Mouse (Mus musculus) hindbrain, embryonic 14.5 days (tissue): ENCODE results near the gene Dock3. TPM values are rescaled to one million over a fixed set of nuclear protein-coding genes. Genes with fewer than 3 reads are reported as not detected.

Source experiments
- ATAC-seq: fragments of 200-750 bp; cut with Nextera tagmentation; 2 replicates; pipeline ENCODE4 v1.8.0; 2017; ENCODE audit warnings: moderate number of reproducible peaks, mild to moderate bottlenecking, moderate TSS enrichment, moderate library complexity; ENCODE audit not compliant: low FRiP score
- DNase-seq: peaks from one replicate; pipeline ENCODE4 v3.0.0-alpha.2; 2015; ENCODE audit warnings: low spot score
- H3K27ac ChIP-seq: fragments of 300-500 bp; sonication (generic); 2 replicates; pipeline ENCODE4 v1.5.1; 2014; ENCODE audit warnings: mild to moderate bottlenecking, moderate library complexity
- H3K27me3 ChIP-seq: fragments of 300-500 bp; sonication (generic); 2 replicates; pipeline ENCODE4 v1.6.1; 2014; ENCODE audit warnings: mild to moderate bottlenecking, low read length, mixed read lengths; ENCODE audit not compliant: control insufficient read depth, insufficient read depth
- H3K36me3 ChIP-seq: fragments of 300-500 bp; sonication (generic); replicated peaks from 2 replicates; pipeline ENCODE4 v1.6.1; 2014; ENCODE audit not compliant: control insufficient read depth, insufficient read depth
- H3K4me1 ChIP-seq: fragments of 300-500 bp; sonication (generic); replicated peaks from 2 replicates; pipeline ENCODE4 v1.6.1; 2014; ENCODE audit warnings: antibody characterized with exemption, low read length, mixed read lengths; ENCODE audit not compliant: control insufficient read depth, insufficient read depth
- H3K4me2 ChIP-seq: fragments of 300-500 bp; sonication (generic); replicated peaks from 2 replicates; pipeline ENCODE4 v1.6.1; 2014; ENCODE audit warnings: mild to moderate bottlenecking, moderate library complexity
- H3K4me3 ChIP-seq: fragments of 300-500 bp; sonication (generic); replicated peaks from 2 replicates; pipeline ENCODE4 v1.5.1; 2014; ENCODE audit warnings: mild to moderate bottlenecking, low read length
- H3K9ac ChIP-seq: fragments of 300-500 bp; sonication (generic); 2 replicates; pipeline ENCODE4 v1.6.1; 2014
- H3K9me3 ChIP-seq: fragments of 300-500 bp; sonication (generic); 2 replicates; pipeline ENCODE4 v1.6.1; 2016; ENCODE audit warnings: low read length; ENCODE audit not compliant: control insufficient read depth
- WGBS: fragments of 180-500 bp; shearing (Covaris S2); extraction: QIAGEN DNeasy Blood & Tissue Kit; methylation state at CpG from one replicate; pipeline ENCODE4 v1.1.7; 2014; 5-methylcytosine and 5-hydroxymethylcytosine counted together
- polyA plus RNA-seq: library from polyadenylated mRNA; unstranded; fragments of >200 nt; fragmentation: Nextera tagmentation; extraction: Ambion mirVana; gene quantifications from 2 replicates; pipeline ENCODE4 v1.2.1, GENCODE M21; 2014

The Dock3 gene
- polyA plus RNA-seq, 1 experiment from 2014 or later, result 25.7 TPM

DNA sequence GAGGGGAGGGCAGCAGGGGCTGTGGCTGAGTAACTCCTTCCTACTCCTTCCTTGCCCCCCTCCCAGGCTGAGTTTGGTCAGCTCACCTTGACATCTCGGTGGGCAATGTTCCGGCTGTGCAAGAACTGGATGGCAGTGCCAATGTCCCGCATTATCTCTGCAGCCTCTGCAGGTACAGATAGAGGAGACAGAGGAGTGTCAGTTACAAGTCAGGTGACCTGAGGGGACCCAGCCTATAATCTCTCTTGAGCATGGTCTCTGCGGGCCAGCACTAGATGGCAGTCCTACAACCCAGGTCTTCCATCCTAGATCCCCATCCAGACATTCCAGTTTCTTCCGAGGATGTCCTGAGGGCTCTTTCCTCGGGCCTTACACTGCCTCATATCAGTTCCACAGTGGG is 30.1 kb upstream of the Dock3 start:
- Histone ChIP-seq H3K36me3 (no peaks in the 10 kb centered on the region), H3K9ac (no peak overlapping the region), H3K4me2 (no peak overlapping the region), H3K9me3 (no peaks in the 10 kb centered on the region), H3K4me1 (no peaks in the 10 kb centered on the region), H3K4me3 (no peak overlapping the region), H3K27me3 (no peaks in the 10 kb centered on the region), H3K27ac (no peak overlapping the region)
- ATAC-seq (no peak), DNase-seq (no peak)
- whole genome bisulfite sequencing, result 86% methylated on average over 6 of the region's 6 CpGs

DNA sequence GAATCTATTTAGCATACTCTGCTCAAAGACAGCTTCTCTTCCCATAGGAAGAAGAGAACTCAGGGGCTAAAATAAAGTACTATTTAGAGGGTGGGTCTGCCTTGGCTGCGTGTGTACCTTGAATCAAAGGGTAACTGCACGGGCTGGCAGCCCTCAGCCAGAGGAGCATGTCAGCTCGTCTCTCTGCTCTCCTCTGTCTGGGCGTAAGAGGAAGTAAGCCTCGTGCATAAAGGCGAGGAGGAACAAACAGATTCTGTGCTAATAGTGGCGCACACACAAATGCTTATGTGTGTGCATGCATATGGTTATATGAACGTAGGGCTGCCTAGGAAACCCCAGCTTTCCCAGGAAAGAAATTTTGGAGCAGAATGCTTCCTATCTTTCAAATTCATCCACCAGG is 29.1 kb upstream of the Dock3 start:
- Histone ChIP-seq H3K36me3 (no peaks in the 10 kb centered on the region), H3K4me3 (no peak overlapping the region), H3K4me1 (0 out of 2 replicates have a peak, but pooled peaks cover 3% of the 10 kb centered on the region), H3K9me3 (no peaks in the 10 kb centered on the region), H3K27ac (no peak overlapping the region), H3K27me3 (no peaks in the 10 kb centered on the region), H3K9ac (no peak overlapping the region), H3K4me2 (no peak overlapping the region)
- ATAC-seq (no peak), DNase-seq (no peak)
- 71% methylated on average over 8 of the region's 8 CpGs for WGBS

DNA sequence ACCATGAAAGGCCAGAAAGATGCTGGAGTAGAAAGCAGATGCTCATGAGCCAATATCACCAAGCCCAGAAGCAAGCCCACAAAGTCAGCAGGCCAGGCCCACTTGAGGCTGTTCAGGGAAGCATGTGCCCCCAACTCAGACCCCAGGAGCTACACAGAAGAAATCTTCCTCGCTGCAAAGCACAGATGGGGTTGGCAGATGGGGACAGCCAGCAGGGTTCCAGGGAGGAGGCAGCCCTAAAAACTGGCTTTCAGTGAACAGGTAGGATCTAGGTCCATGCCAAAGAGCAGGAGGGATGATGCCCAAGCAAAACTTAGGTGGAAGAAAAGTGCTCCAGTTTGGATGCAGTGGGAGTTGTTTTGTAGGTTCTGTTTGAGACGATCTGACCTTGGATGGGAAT is 28.7 kb upstream of the Dock3 start:
- no peak for DNase-seq
- 49% methylated on average over 2 of the region's 2 CpGs for WGBS
- peaks cover 6% of the 10 kb centered on the region for H3K4me1 ChIP-seq

DNA sequence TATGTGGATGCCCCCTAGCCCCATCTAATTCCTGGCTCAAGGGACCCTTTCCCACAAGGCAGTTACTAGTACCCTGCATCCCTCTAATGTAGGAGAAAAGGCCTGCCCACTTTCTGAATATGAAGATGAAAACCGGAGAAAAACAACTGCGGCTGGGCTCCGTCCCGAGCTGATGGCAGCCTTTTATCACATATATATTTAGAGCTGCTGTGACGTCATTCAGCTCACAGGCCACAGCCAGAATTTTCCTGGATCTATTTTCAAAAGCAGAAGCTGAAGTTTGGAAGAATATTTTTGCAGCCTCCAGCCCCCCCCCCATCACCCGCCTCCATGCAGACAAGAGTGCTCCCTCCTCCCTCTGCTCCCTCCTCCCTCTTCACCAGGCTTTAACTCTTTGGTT is 27.9 kb upstream of the Dock3 start:
- Histone ChIP-seq H3K4me3 (no peak overlapping the region), H3K36me3 (no peaks in the 10 kb centered on the region), H3K9me3 (no peaks in the 10 kb centered on the region), H3K27ac (no peak overlapping the region), H3K4me1 (peaks cover 15% of the 10 kb centered on the region), H3K9ac (no peak overlapping the region), H3K27me3 (no peaks in the 10 kb centered on the region), H3K4me2 (no peak overlapping the region)
- ATAC-seq (no peak), DNase-seq (no peak)
- 81% methylated on average over 6 of the region's 6 CpGs for WGBS

More for the DNA sequence above, 28.7 kb upstream of the Dock3 start:
- no peak overlapping the region for H3K4me3 ChIP-seq
- H3K9me3 ChIP-seq, result no peaks in the 10 kb centered on the region
- no peak overlapping the region for H3K9ac ChIP-seq
- no peak overlapping the region for H3K4me2 ChIP-seq
- no peak overlapping the region for H3K27ac ChIP-seq
- H3K27me3 ChIP-seq, result no peaks in the 10 kb centered on the region
- no peaks in the 10 kb centered on the region for H3K36me3 ChIP-seq
- ATAC-seq, result no peak

DNA sequence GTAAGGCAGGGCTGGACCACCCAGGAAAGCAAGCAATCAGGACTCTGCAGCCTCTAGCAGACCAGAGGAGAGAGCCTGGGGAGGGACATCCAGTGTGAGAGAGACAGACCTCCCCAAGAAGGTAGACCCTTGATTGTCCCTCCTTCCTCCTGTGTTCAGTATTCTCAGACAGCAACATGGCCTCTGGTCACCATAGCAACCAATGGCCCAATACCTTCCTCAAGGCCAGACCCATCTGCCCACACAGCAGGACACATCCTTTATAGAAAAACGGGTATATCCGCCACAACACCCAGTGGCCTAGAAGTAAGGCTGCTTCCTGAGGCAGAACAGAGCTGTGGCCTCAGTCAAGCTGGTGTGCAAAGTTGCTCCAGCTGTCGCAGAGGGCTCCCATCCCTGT is 23.9 kb upstream of the Dock3 start:
- no peaks in the 10 kb centered on the region for H3K27me3 ChIP-seq
- no peak overlapping the region for H3K4me2 ChIP-seq
- H3K9me3 ChIP-seq, result no peaks in the 10 kb centered on the region
- no peak overlapping the region for H3K9ac ChIP-seq
- no peak overlapping the region for H3K4me3 ChIP-seq
- H3K27ac ChIP-seq, result peak overlapping the region; percentile 34
- ATAC-seq (no peak), DNase-seq (no peak)
- peaks cover 32% of the 10 kb centered on the region for H3K4me1 ChIP-seq
- WGBS, result 21% methylated on average over 3 of the region's 3 CpGs
- no peaks in the 10 kb centered on the region for H3K36me3 ChIP-seq

DNA sequence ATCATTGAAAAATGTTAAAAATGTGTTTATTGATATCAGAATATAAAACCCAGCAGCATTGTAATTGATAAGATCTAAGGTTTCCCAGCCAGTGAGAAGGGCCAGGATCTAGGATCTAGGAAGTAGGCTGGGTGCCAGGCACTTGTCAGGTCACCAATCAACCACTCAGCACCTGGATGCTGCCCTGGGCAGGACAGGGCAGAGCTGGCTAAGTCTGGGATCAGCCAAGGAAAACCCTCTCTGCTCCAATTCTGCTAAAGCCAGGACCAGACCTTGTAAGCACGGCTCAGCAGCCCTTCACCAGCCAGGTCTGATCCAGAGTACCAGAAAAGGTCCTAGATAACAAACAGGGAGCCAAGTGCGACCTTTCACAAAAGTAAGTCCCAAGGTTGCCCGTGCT is 23.2 kb upstream of the Dock3 start:
- Histone ChIP-seq H3K27ac (peak overlapping the region; percentile 56; the same call in 1 of the 2 replicates), H3K27me3 (no peaks in the 10 kb centered on the region), H3K4me3 (no peak overlapping the region), H3K9ac (no peak overlapping the region), H3K9me3 (no peaks in the 10 kb centered on the region), H3K4me2 (no peak overlapping the region), H3K4me1 (peaks cover 32% of the 10 kb centered on the region), H3K36me3 (no peaks in the 10 kb centered on the region)
- DNase-seq, result no peak
- ATAC-seq, result no peak
- 92% methylated on average over 3 of the region's 3 CpGs for WGBS

DNA sequence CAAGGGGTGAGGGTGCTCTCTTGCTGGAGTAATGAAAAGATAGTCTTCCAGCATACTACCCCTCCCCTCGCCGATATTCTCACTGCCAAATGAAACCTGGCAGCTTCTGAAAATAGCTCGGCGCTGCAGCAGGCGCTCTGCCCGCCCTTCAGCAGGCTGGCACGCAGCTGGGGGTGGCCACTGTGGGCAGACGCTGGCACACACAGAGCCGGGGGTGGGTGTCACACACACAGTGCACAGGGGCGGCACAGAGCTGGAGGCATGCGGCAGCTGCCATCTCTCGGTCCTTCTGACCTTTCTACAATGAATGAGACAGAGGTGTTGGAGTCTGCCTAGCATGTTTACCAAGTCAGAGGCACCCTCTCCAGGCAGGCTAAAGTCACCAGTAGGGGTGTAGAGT is 22.8 kb upstream of the Dock3 start:
- no peak overlapping the region for H3K4me2 ChIP-seq
- H3K27me3 ChIP-seq, result no peaks in the 10 kb centered on the region
- peak overlapping the region; percentile 56 for H3K27ac ChIP-seq
- DNase-seq, result peak; percentile 63
- no peak overlapping the region for H3K4me3 ChIP-seq
- H3K9me3 ChIP-seq, result no peaks in the 10 kb centered on the region
- H3K36me3 ChIP-seq, result no peaks in the 10 kb centered on the region
- H3K4me1 ChIP-seq, result peaks cover 32% of the 10 kb centered on the region
- ATAC-seq, result peak; percentile 69; the same call in 1 of the 2 replicates
- 44% methylated on average over 12 of the region's 12 CpGs for WGBS
- no peak overlapping the region for H3K9ac ChIP-seq

DNA sequence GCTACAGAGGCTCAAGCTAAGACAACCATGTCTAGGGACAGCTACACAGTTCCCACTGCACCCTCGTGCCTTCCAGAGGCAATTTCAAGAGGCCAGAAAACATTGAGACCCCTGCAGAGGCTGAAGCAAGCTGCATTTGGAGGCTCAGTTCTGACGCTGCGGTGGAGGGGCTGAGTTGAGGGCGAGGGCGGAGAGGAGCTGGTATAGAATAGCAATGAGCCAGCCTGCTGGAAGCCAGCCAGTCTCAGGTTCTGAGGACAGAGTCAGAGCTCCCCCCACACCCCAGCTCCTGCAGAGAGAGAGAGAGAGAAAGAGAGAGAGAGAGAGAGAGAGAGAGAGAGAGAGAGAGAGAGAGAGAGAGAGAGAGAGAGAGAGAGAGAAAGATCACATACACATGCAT is 20.5 kb upstream of the Dock3 start:
- Histone ChIP-seq H3K36me3 (no peaks in the 10 kb centered on the region), H3K9me3 (no peaks in the 10 kb centered on the region), H3K27ac (peak overlapping the region; percentile 71), H3K4me1 (peaks cover 32% of the 10 kb centered on the region), H3K9ac (no peak overlapping the region), H3K4me3 (no peak overlapping the region), H3K27me3 (no peaks in the 10 kb centered on the region), H3K4me2 (no peak overlapping the region; the same call in 1 of the 2 replicates)
- WGBS, result 13% methylated on average over 5 of the region's 5 CpGs
- DNase-seq (peak; percentile 75), ATAC-seq (peak; percentile 75; the same call in 1 of the 2 replicates)

DNA sequence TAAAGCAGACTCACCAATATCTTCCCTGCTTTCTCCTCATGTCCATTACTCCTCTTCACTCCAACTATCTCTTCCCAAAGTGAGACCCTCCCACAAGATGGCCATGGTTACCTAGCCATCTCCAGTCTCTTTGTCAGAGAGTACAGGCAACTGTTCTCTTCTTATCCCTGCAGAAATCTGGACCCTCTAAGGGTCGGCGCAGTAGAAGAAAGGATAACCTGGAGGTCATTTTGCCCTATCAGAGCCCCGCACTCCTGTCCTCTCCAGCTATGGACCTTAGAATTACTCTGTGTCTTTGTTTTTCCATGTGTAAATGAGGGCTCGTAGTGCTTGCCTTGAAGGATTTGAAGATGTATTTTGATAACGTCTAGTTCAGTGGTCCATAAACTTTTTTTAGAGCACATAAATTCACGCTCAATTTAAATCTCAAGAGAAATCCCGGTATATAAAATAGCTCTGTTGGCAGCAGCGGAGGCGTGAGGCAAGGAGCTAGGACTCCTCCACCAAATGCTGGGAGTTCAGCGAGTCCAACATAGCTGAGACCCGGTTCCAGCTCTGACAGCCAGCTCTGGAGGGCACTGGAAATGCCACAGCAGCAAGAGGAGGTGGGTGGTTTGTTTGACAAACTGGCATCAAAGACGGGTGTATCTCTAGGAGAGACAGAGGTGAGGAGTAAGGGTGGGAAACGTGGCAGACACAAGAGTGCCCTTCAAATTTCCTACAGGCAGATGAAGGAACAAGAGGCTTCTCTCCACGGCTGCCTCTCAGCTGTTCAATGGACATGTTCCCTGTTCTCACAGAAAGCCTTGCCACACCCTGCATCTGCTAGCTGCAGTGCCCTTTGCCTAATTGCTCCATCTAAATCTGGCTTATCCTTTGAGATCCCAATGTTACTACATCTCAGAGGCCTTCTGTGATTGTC is 19.0 kb upstream of the Dock3 start:
- no peak overlapping the region for H3K9ac ChIP-seq
- WGBS, result 84% methylated on average over 14 of the region's 14 CpGs
- no peak overlapping the region for H3K4me3 ChIP-seq
- H3K4me2 ChIP-seq, result no peak overlapping the region
- no peaks in the 10 kb centered on the region for H3K36me3 ChIP-seq
- peaks cover 28% of the 10 kb centered on the region for H3K4me1 ChIP-seq
- H3K27me3 ChIP-seq, result no peaks in the 10 kb centered on the region
- no peak overlapping the region for H3K27ac ChIP-seq
- no peak for DNase-seq
- no peaks in the 10 kb centered on the region for H3K9me3 ChIP-seq
- no peak for ATAC-seq
